Mouse (Mus musculus): ENCODE results near the gene Opcml. TPM values are rescaled to one million over a fixed set of nuclear protein-coding genes. Genes with fewer than 3 reads are reported as not detected.

The Opcml gene
- polyA plus RNA-seq, 1 experiment from 2014 or later, result 36.5 TPM

- Histone ChIP-seq H3K27ac (replicated peaks; ENCODE audit: low read depth, low read length) (no peak overlapping the region), H3K9ac (replicated peaks; ENCODE audit: low read length) (no peak overlapping the region), H3K9me3 (ENCODE audit: control insufficient read depth, low read length) (no peaks in the 10 kb centered on the region), H3K27me3 (ENCODE audit: control insufficient read depth, insufficient read depth, low read length) (no peaks in the 10 kb centered on the region), H3K4me2 (ENCODE audit: low read length) (no peak overlapping the region), H3K36me3 (ENCODE audit: control insufficient read depth, insufficient read depth, low read length) (no peaks in the 10 kb centered on the region), H3K4me3 (replicated peaks; ENCODE audit: low read depth, low read length) (no peak overlapping the region), H3K4me1 (ENCODE audit: control insufficient read depth, insufficient read depth, low read length) (no peaks in the 10 kb centered on the region)
- no peak for DNase-seq
- no peak for ATAC-seq (ENCODE audit: low FRiP score, low TSS enrichment)
- WGBS, result 61% methylated on average over 3 of the region's 3 CpGs
Measured at GRCm38 (mm10) chr9:27917250-27917649, 126.7 kb downstream of the Opcml start.

- ATAC-seq (ENCODE audit: low FRiP score, low TSS enrichment), result no peak
- Histone ChIP-seq H3K27ac (replicated peaks; ENCODE audit: low read depth, low read length) (no peak overlapping the region), H3K36me3 (ENCODE audit: control insufficient read depth, insufficient read depth, low read length) (no peaks in the 10 kb centered on the region), H3K9ac (replicated peaks; ENCODE audit: low read length) (no peak overlapping the region), H3K4me2 (ENCODE audit: low read length) (no peak overlapping the region), H3K27me3 (ENCODE audit: control insufficient read depth, insufficient read depth, low read length) (no peaks in the 10 kb centered on the region), H3K9me3 (ENCODE audit: control insufficient read depth, low read length) (no peaks in the 10 kb centered on the region), H3K4me3 (replicated peaks; ENCODE audit: low read depth, low read length) (no peak overlapping the region), H3K4me1 (ENCODE audit: control insufficient read depth, insufficient read depth, low read length) (peaks cover 4% of the 10 kb centered on the region; the same call in 1 of the 2 replicates)
- 88% methylated on average over 1 of the region's 1 CpGs for WGBS
- no peak for DNase-seq
Measured at GRCm38 (mm10) chr9:27923495-27923894, 132.9 kb downstream of the Opcml start.

- no peak overlapping the region for H3K27ac ChIP-seq (replicated peaks; ENCODE audit: low read depth, low read length)
- 79% methylated on average over 4 of the region's 4 CpGs for WGBS
Measured at GRCm38 (mm10) chr9:27923945-27924825, 133.6 kb downstream of the Opcml start.

GRCm38 (mm10) chr9:27925650-27926049 lies 135.1 kb downstream of the Opcml start:
- DNase-seq (peak; percentile 51), ATAC-seq (ENCODE audit: low FRiP score, low TSS enrichment) (no peak; the same call in 1 of the 2 replicates)
- no peak overlapping the region for H3K27ac ChIP-seq (replicated peaks; ENCODE audit: low read depth, low read length)
- 44% methylated on average over 2 of the region's 2 CpGs for WGBS
- no peaks in the 10 kb centered on the region for H3K27me3 ChIP-seq (ENCODE audit: control insufficient read depth, insufficient read depth, low read length)
- H3K9me3 ChIP-seq (ENCODE audit: control insufficient read depth, low read length), result no peaks in the 10 kb centered on the region
- H3K4me3 ChIP-seq (replicated peaks; ENCODE audit: low read depth, low read length), result no peak overlapping the region
- H3K4me1 ChIP-seq (ENCODE audit: control insufficient read depth, insufficient read depth, low read length), result peaks cover 4% of the 10 kb centered on the region; the same call in 1 of the 2 replicates
- no peaks in the 10 kb centered on the region for H3K36me3 ChIP-seq (ENCODE audit: control insufficient read depth, insufficient read depth, low read length)
- no peak overlapping the region for H3K4me2 ChIP-seq (ENCODE audit: low read length)
- H3K9ac ChIP-seq (replicated peaks; ENCODE audit: low read length), result no peak overlapping the region

More at GRCm38 (mm10) chr9:27923945-27924825, 133.6 kb downstream of the Opcml start:
- Histone ChIP-seq H3K27me3 (ENCODE audit: control insufficient read depth, insufficient read depth, low read length) (no peaks in the 10 kb centered on the region), H3K36me3 (ENCODE audit: control insufficient read depth, insufficient read depth, low read length) (no peaks in the 10 kb centered on the region), H3K4me1 (ENCODE audit: control insufficient read depth, insufficient read depth, low read length) (peaks cover 4% of the 10 kb centered on the region; the same call in 1 of the 2 replicates), H3K4me3 (replicated peaks; ENCODE audit: low read depth, low read length) (no peak overlapping the region), H3K9me3 (ENCODE audit: control insufficient read depth, low read length) (no peaks in the 10 kb centered on the region), H3K9ac (replicated peaks; ENCODE audit: low read length) (no peak overlapping the region), H3K4me2 (ENCODE audit: low read length) (no peak overlapping the region)
- no peak for DNase-seq
- no peak for ATAC-seq (ENCODE audit: low FRiP score, low TSS enrichment)

GRCm38 (mm10) chr9:27937253-27937652 lies 146.7 kb downstream of the Opcml start:
- Histone ChIP-seq H3K4me2 (ENCODE audit: low read length) (no peak overlapping the region), H3K4me3 (replicated peaks; ENCODE audit: low read depth, low read length) (no peak overlapping the region), H3K27me3 (ENCODE audit: control insufficient read depth, insufficient read depth, low read length) (no peaks in the 10 kb centered on the region), H3K9ac (replicated peaks; ENCODE audit: low read length) (no peak overlapping the region), H3K27ac (replicated peaks; ENCODE audit: low read depth, low read length) (no peak overlapping the region), H3K4me1 (ENCODE audit: control insufficient read depth, insufficient read depth, low read length) (no peaks in the 10 kb centered on the region), H3K9me3 (ENCODE audit: control insufficient read depth, low read length) (no peaks in the 10 kb centered on the region), H3K36me3 (ENCODE audit: control insufficient read depth, insufficient read depth, low read length) (no peaks in the 10 kb centered on the region)
- ATAC-seq (ENCODE audit: low FRiP score, low TSS enrichment), result no peak
- no peak for DNase-seq

GRCm38 (mm10) chr9:27937660-27938059 lies 147.1 kb downstream of the Opcml start:
- DNase-seq, result no peak
- 94% methylated on average over 5 of the region's 5 CpGs for WGBS
- no peaks in the 10 kb centered on the region for H3K9me3 ChIP-seq (ENCODE audit: control insufficient read depth, low read length)
- H3K27me3 ChIP-seq (ENCODE audit: control insufficient read depth, insufficient read depth, low read length), result no peaks in the 10 kb centered on the region
- no peak overlapping the region for H3K4me2 ChIP-seq (ENCODE audit: low read length)
- H3K9ac ChIP-seq (replicated peaks; ENCODE audit: low read length), result no peak overlapping the region
- no peak overlapping the region for H3K27ac ChIP-seq (replicated peaks; ENCODE audit: low read depth, low read length)
- no peak for ATAC-seq (ENCODE audit: low FRiP score, low TSS enrichment)
- H3K4me3 ChIP-seq (replicated peaks; ENCODE audit: low read depth, low read length), result no peak overlapping the region
- no peaks in the 10 kb centered on the region for H3K4me1 ChIP-seq (ENCODE audit: control insufficient read depth, insufficient read depth, low read length)
- no peaks in the 10 kb centered on the region for H3K36me3 ChIP-seq (ENCODE audit: control insufficient read depth, insufficient read depth, low read length)

GRCm38 (mm10) chr9:27945323-27946010 lies 154.9 kb downstream of the Opcml start:
- 60% methylated on average over 11 of the region's 11 CpGs for WGBS
- DNase-seq, result no peak
- Histone ChIP-seq H3K36me3 (ENCODE audit: control insufficient read depth, insufficient read depth, low read length) (no peaks in the 10 kb centered on the region), H3K27me3 (ENCODE audit: control insufficient read depth, insufficient read depth, low read length) (no peaks in the 10 kb centered on the region), H3K4me2 (ENCODE audit: low read length) (no peak overlapping the region), H3K9ac (replicated peaks; ENCODE audit: low read length) (no peak overlapping the region), H3K9me3 (ENCODE audit: control insufficient read depth, low read length) (no peaks in the 10 kb centered on the region), H3K4me3 (replicated peaks; ENCODE audit: low read depth, low read length) (no peak overlapping the region), H3K27ac (replicated peaks; ENCODE audit: low read depth, low read length) (no peak overlapping the region), H3K4me1 (ENCODE audit: control insufficient read depth, insufficient read depth, low read length) (no peaks in the 10 kb centered on the region)
- ATAC-seq (ENCODE audit: low FRiP score, low TSS enrichment), result no peak

- ATAC-seq (ENCODE audit: low FRiP score, low TSS enrichment) (no peak), DNase-seq (no peak)
- H3K9ac ChIP-seq (replicated peaks; ENCODE audit: low read length), result no peak overlapping the region
- H3K9me3 ChIP-seq (ENCODE audit: control insufficient read depth, low read length), result no peaks in the 10 kb centered on the region
- H3K4me2 ChIP-seq (ENCODE audit: low read length), result no peak overlapping the region
- H3K4me3 ChIP-seq (replicated peaks; ENCODE audit: low read depth, low read length), result no peak overlapping the region
- H3K27me3 ChIP-seq (ENCODE audit: control insufficient read depth, insufficient read depth, low read length), result no peaks in the 10 kb centered on the region
- 33% methylated on average over 5 of the region's 5 CpGs for WGBS
- H3K27ac ChIP-seq (replicated peaks; ENCODE audit: low read depth, low read length), result no peak overlapping the region
- H3K4me1 ChIP-seq (ENCODE audit: control insufficient read depth, insufficient read depth, low read length), result no peaks in the 10 kb centered on the region
- H3K36me3 ChIP-seq (ENCODE audit: control insufficient read depth, insufficient read depth, low read length), result no peaks in the 10 kb centered on the region
Measured at GRCm38 (mm10) chr9:27951110-27951509, 160.5 kb downstream of the Opcml start.
